Mouse (Mus musculus): ENCODE measurements around the gene Gm39566. TPM values are rescaled to one million over a fixed set of nuclear protein-coding genes. Genes with fewer than 3 reads are reported as not detected.

Gm39566 gene
- polyA plus RNA-seq, 1 experiment from 2014 or later: not detected

- Histone ChIP-seq H3K4me3 (peak within 1 kb of the TSS; percentile 89), H3K27me3 (ENCODE audit: low read depth, poor library complexity, severe bottlenecking) (peaks cover 14% of the 10 kb centered on the region), H3K27ac (replicated peaks) (peak within 1 kb of the TSS; percentile 92), H3K9me3 (replicated peaks) (no peaks in the 10 kb centered on the region), H3K36me3 (no peaks in the 10 kb centered on the region), H3K4me1 (peaks cover 39% of the 10 kb centered on the region)
- peak; percentile 47 for DNase-seq (ENCODE audit: low spot score)
- WGBS: 22% methylated on average over 42 of the region's 55 CpGs
Measured at GRCm38 (mm10) chr11:69765221-69766125, 49.6 kb downstream of the Gm39566 start, which contains the start of gene Zbtb4. TSS of gene Zbtb4 (plus strand) at chr11:69765912.

- H3K4me3 ChIP-seq: no peak overlapping the region
- WGBS: 72% methylated on average over 7 of the region's 7 CpGs
- H3K36me3 ChIP-seq: no peaks in the 10 kb centered on the region
- peaks cover 14% of the 10 kb centered on the region for H3K27me3 ChIP-seq (ENCODE audit: low read depth, poor library complexity, severe bottlenecking)
- H3K9me3 ChIP-seq (replicated peaks): no peaks in the 10 kb centered on the region
- H3K4me1 ChIP-seq: peaks cover 53% of the 10 kb centered on the region
- H3K27ac ChIP-seq (replicated peaks): no peak overlapping the region
- DNase-seq (ENCODE audit: low spot score): no peak
Measured at GRCm38 (mm10) chr11:69763551-69763950, 51.5 kb downstream of the Gm39566 start.

- 86% methylated on average over 1 of the region's 1 CpGs for WGBS
- DNase-seq (ENCODE audit: low spot score): no peak
- Histone ChIP-seq H3K36me3 (no peaks in the 10 kb centered on the region), H3K4me1 (peaks cover 54% of the 10 kb centered on the region), H3K4me3 (peak within 1 kb of the TSS; percentile 21; the same call in 1 of the 2 replicates), H3K9me3 (replicated peaks) (no peaks in the 10 kb centered on the region), H3K27me3 (ENCODE audit: low read depth, poor library complexity, severe bottlenecking) (peaks cover under 1% of the 10 kb centered on the region; the same call in 1 of the 2 replicates), H3K27ac (replicated peaks) (peak within 1 kb of the TSS; percentile 97)
Measured at GRCm38 (mm10) chr11:69761868-69762267, 53.2 kb downstream of the Gm39566 start, which contains the start of gene Slc35g3. TSS of gene Slc35g3 (minus strand) at chr11:69761968.

Other genes starting within 250 kb of the Gm39566 start
- gene Wrap53, start 235.0 kb downstream of the Gm39566 start, polyA plus RNA-seq (2016; fragmentation: Nextera tagmentation; extraction: Ambion mirVana): 45.0 and 50.7 TPM in 2 replicates
- gene Trp53, start 234.9 kb downstream of the Gm39566 start, polyA plus RNA-seq (2016; fragmentation: Nextera tagmentation; extraction: Ambion mirVana): 148 and 166 TPM in 2 replicates
- 6.0 and 8.6 TPM in 2 replicates for gene Atp1b2, start 209.4 kb downstream of the Gm39566 start, polyA plus RNA-seq (2016; fragmentation: Nextera tagmentation; extraction: Ambion mirVana)
- not detected in 2 replicates for gene Shbg, start 197.4 kb downstream of the Gm39566 start, polyA plus RNA-seq (2016; fragmentation: Nextera tagmentation; extraction: Ambion mirVana)
- 16.1 and 20.6 TPM in 2 replicates for gene Sat2, start 193.3 kb downstream of the Gm39566 start, polyA plus RNA-seq (2016; fragmentation: Nextera tagmentation; extraction: Ambion mirVana)
- gene Fxr2, start 182.3 kb downstream of the Gm39566 start, polyA plus RNA-seq (2016; fragmentation: Nextera tagmentation; extraction: Ambion mirVana): 36.2 and 39.1 TPM in 2 replicates
- 0.16 TPM in 1 of 2 replicates, not detected in the other for gene Sox15, start 160.0 kb downstream of the Gm39566 start, polyA plus RNA-seq (2016; fragmentation: Nextera tagmentation; extraction: Ambion mirVana)
- 85.1 and 86.2 TPM in 2 replicates for gene Mpdu1, start 152.7 kb downstream of the Gm39566 start, polyA plus RNA-seq (2016; fragmentation: Nextera tagmentation; extraction: Ambion mirVana)
- 7.0 and 7.4 TPM in 2 replicates for gene Cd68, start 149.1 kb downstream of the Gm39566 start, polyA plus RNA-seq (2016; fragmentation: Nextera tagmentation; extraction: Ambion mirVana)
- gene Eif4a1, start 142.9 kb downstream of the Gm39566 start, polyA plus RNA-seq (2016; fragmentation: Nextera tagmentation; extraction: Ambion mirVana): 710 and 716 TPM in 2 replicates
- 112 and 114 TPM in 2 replicates for gene Senp3, start 133.2 kb downstream of the Gm39566 start, polyA plus RNA-seq (2016; fragmentation: Nextera tagmentation; extraction: Ambion mirVana)
- 0.11 and 0.30 TPM in 2 replicates for gene Tnfsf13, start 129.5 kb downstream of the Gm39566 start, polyA plus RNA-seq (2016; fragmentation: Nextera tagmentation; extraction: Ambion mirVana)
- gene Tnfsf12, start 119.4 kb downstream of the Gm39566 start, polyA plus RNA-seq (2016; fragmentation: Nextera tagmentation; extraction: Ambion mirVana): 1.2 and 1.4 TPM in 2 replicates
- 1.0 and 1.3 TPM in 2 replicates for gene Tnfsfm13, start 119.2 kb downstream of the Gm39566 start, polyA plus RNA-seq (2016; fragmentation: Nextera tagmentation; extraction: Ambion mirVana)
- gene Polr2a, start 56.7 kb downstream of the Gm39566 start, polyA plus RNA-seq (2016; fragmentation: Nextera tagmentation; extraction: Ambion mirVana): 25.6 and 32.2 TPM in 2 replicates
- gene Slc35g3, start 53.3 kb downstream of the Gm39566 start, polyA plus RNA-seq (2016; fragmentation: Nextera tagmentation; extraction: Ambion mirVana): 0.09 TPM in 1 of 2 replicates, not detected in the other
- 0.64 and 0.91 TPM in 2 replicates for gene Zbtb4, start 49.4 kb downstream of the Gm39566 start, polyA plus RNA-seq (2016; fragmentation: Nextera tagmentation; extraction: Ambion mirVana)
- gene Chrnb1, start 19.4 kb downstream of the Gm39566 start, polyA plus RNA-seq (2016; fragmentation: Nextera tagmentation; extraction: Ambion mirVana): 1.1 TPM in 2 replicates
- gene Fgf11, start 13.4 kb downstream of the Gm39566 start, polyA plus RNA-seq (2016; fragmentation: Nextera tagmentation; extraction: Ambion mirVana): 1.0 and 1.4 TPM in 2 replicates
- 0.90 and 0.99 TPM in 2 replicates for gene Tmem102, start 9.7 kb downstream of the Gm39566 start, polyA plus RNA-seq (2016; fragmentation: Nextera tagmentation; extraction: Ambion mirVana)
- not detected in 2 replicates for gene Spem2, start 3.2 kb upstream of the Gm39566 start, polyA plus RNA-seq (2016; fragmentation: Nextera tagmentation; extraction: Ambion mirVana)
- 0.12 and 0.19 TPM in 2 replicates for gene Spem1, start 6.9 kb upstream of the Gm39566 start, polyA plus RNA-seq (2016; fragmentation: Nextera tagmentation; extraction: Ambion mirVana)
- 6.1 and 8.6 TPM in 2 replicates for gene Nlgn2, start 22.5 kb upstream of the Gm39566 start, polyA plus RNA-seq (2016; fragmentation: Nextera tagmentation; extraction: Ambion mirVana)
- 345 and 346 TPM in 2 replicates for gene Tmem256, start 23.2 kb upstream of the Gm39566 start, polyA plus RNA-seq (2016; fragmentation: Nextera tagmentation; extraction: Ambion mirVana)
- gene Plscr3, start 31.1 kb upstream of the Gm39566 start, polyA plus RNA-seq (2016; fragmentation: Nextera tagmentation; extraction: Ambion mirVana): 70.4 and 81.8 TPM in 2 replicates
- 0.41 and 0.44 TPM in 2 replicates for gene Tnk1, start 43.4 kb upstream of the Gm39566 start, polyA plus RNA-seq (2016; fragmentation: Nextera tagmentation; extraction: Ambion mirVana)
- gene Tmem95, start 62.7 kb upstream of the Gm39566 start, polyA plus RNA-seq (2016; fragmentation: Nextera tagmentation; extraction: Ambion mirVana): not detected in 2 replicates
- 6.4 and 7.0 TPM in 2 replicates for gene Kctd11, start 66.1 kb upstream of the Gm39566 start, polyA plus RNA-seq (2016; fragmentation: Nextera tagmentation; extraction: Ambion mirVana)
- 1.0 and 1.2 TPM in 2 replicates for gene Acap1, start 80.2 kb upstream of the Gm39566 start, polyA plus RNA-seq (2016; fragmentation: Nextera tagmentation; extraction: Ambion mirVana)
- 14.8 and 20.5 TPM in 2 replicates for gene 2810408A11Rik, start 85.7 kb upstream of the Gm39566 start, polyA plus RNA-seq (2016; fragmentation: Nextera tagmentation; extraction: Ambion mirVana)
- 12.8 and 14.3 TPM in 2 replicates for gene Neurl4, start 85.8 kb upstream of the Gm39566 start, polyA plus RNA-seq (2016; fragmentation: Nextera tagmentation; extraction: Ambion mirVana)
- gene Gps2, start 98.6 kb upstream of the Gm39566 start, polyA plus RNA-seq (2016; fragmentation: Nextera tagmentation; extraction: Ambion mirVana): 98.4 and 111 TPM in 2 replicates
- gene Eif5a, start 106.7 kb upstream of the Gm39566 start, polyA plus RNA-seq (2016; fragmentation: Nextera tagmentation; extraction: Ambion mirVana): 2,258 and 2,701 TPM in 2 replicates
- gene Ybx2, start 120.5 kb upstream of the Gm39566 start, polyA plus RNA-seq (2016; fragmentation: Nextera tagmentation; extraction: Ambion mirVana): 2.4 and 2.8 TPM in 2 replicates
- 12.6 and 12.8 TPM in 2 replicates for gene Slc2a4, start 132.9 kb upstream of the Gm39566 start, polyA plus RNA-seq (2016; fragmentation: Nextera tagmentation; extraction: Ambion mirVana)
- gene Cldn7, start 149.5 kb upstream of the Gm39566 start, polyA plus RNA-seq (2016; fragmentation: Nextera tagmentation; extraction: Ambion mirVana): 7.1 and 7.6 TPM in 2 replicates
- 20.5 and 26.3 TPM in 2 replicates for gene Ctdnep1, start 165.9 kb upstream of the Gm39566 start, polyA plus RNA-seq (2016; fragmentation: Nextera tagmentation; extraction: Ambion mirVana)
- gene Elp5, start 167.2 kb upstream of the Gm39566 start, polyA plus RNA-seq (2016; fragmentation: Nextera tagmentation; extraction: Ambion mirVana): 151 and 155 TPM in 2 replicates
- 409 and 454 TPM in 2 replicates for gene Gabarap, start 175.8 kb upstream of the Gm39566 start, polyA plus RNA-seq (2016; fragmentation: Nextera tagmentation; extraction: Ambion mirVana)
- gene Phf23, start 180.5 kb upstream of the Gm39566 start, polyA plus RNA-seq (2016; fragmentation: Nextera tagmentation; extraction: Ambion mirVana): 95.1 and 96.3 TPM in 2 replicates
- gene Dvl2, start 185.3 kb upstream of the Gm39566 start, polyA plus RNA-seq (2016; fragmentation: Nextera tagmentation; extraction: Ambion mirVana): 52.1 and 54.1 TPM in 2 replicates
- gene Acadvl, start 200.1 kb upstream of the Gm39566 start, polyA plus RNA-seq (2016; fragmentation: Nextera tagmentation; extraction: Ambion mirVana): 42.2 and 48.6 TPM in 2 replicates
- 16.6 and 23.8 TPM in 2 replicates for gene Dlg4, start 201.6 kb upstream of the Gm39566 start, polyA plus RNA-seq (2016; fragmentation: Nextera tagmentation; extraction: Ambion mirVana)
- 0.58 and 0.73 TPM in 2 replicates for gene Asgr1, start 238.8 kb upstream of the Gm39566 start, polyA plus RNA-seq (2016; fragmentation: Nextera tagmentation; extraction: Ambion mirVana)